Mouse (Mus musculus) neural tube, embryonic 14.5 days (tissue): ENCODE data around the gene Akt1s1. TPM values are rescaled to one million over a fixed set of nuclear protein-coding genes. Genes with fewer than 3 reads are reported as not detected.
A peak's percentile ranks its signal among the peaks of the same experiment; 100 is the strongest.

Source experiments
- ATAC-seq: fragments of 200-750 bp; cut with Nextera tagmentation; 2 replicates; pipeline ENCODE4 v1.8.0; 2017; ENCODE audit warnings: low read depth, mild to moderate bottlenecking, moderate TSS enrichment, moderate library complexity
- H3K27ac ChIP-seq: fragments of 300-500 bp; sonication (generic); 2 replicates; pipeline ENCODE4 v1.5.1; 2014; ENCODE audit warnings: low read depth, mild to moderate bottlenecking, control low read depth, low read length, moderate library complexity, mixed read lengths
- H3K27me3 ChIP-seq: fragments of 300-500 bp; sonication (generic); 2 replicates; pipeline ENCODE4 v1.6.1; 2014; ENCODE audit warnings: low read length; ENCODE audit not compliant: control insufficient read depth, insufficient read depth
- H3K36me3 ChIP-seq: fragments of 300-500 bp; sonication (generic); 2 replicates; pipeline ENCODE4 v1.6.1; 2014; ENCODE audit warnings: low read length, mixed read lengths; ENCODE audit not compliant: control insufficient read depth, insufficient read depth
- H3K4me1 ChIP-seq: fragments of 300-500 bp; sonication (generic); 2 replicates; pipeline ENCODE4 v1.6.1; 2014; ENCODE audit warnings: low read length; ENCODE audit not compliant: control insufficient read depth, insufficient read depth
- H3K4me2 ChIP-seq: fragments of 300-500 bp; sonication (generic); 2 replicates; pipeline ENCODE4 v1.6.1; 2014; ENCODE audit warnings: mild to moderate bottlenecking, low read depth, low read length, control low read depth
- H3K4me3 ChIP-seq: fragments of 300-500 bp; sonication (generic); 2 replicates; pipeline ENCODE4 v1.5.1; 2014; ENCODE audit warnings: low read depth, low read length, control low read depth, mixed read lengths
- H3K9ac ChIP-seq: fragments of 300-500 bp; sonication (generic); replicated peaks from 2 replicates; pipeline ENCODE4 v1.6.1; 2014; ENCODE audit warnings: low read depth, mild to moderate bottlenecking, control low read depth, low read length, mixed read lengths
- H3K9me3 ChIP-seq: fragments of 300-500 bp; sonication (generic); 2 replicates; pipeline ENCODE4 v1.6.1; 2016; ENCODE audit warnings: low read length; ENCODE audit not compliant: control insufficient read depth
- WGBS: fragments of 180-500 bp; shearing (Covaris S2); extraction: QIAGEN DNeasy Blood & Tissue Kit; methylation state at CpG from one replicate; pipeline ENCODE4 v1.1.7; 2014; 5-methylcytosine and 5-hydroxymethylcytosine counted together
- polyA plus RNA-seq: library from polyadenylated mRNA; unstranded; fragments of >200 nt; fragmentation: Nextera tagmentation; extraction: Ambion mirVana; gene quantifications from 2 replicates; pipeline ENCODE4 v1.2.1, GENCODE M21; 2014

Gene Akt1s1
- polyA plus RNA-seq, 1 experiment from 2014 or later = 36.4 TPM

DNA sequence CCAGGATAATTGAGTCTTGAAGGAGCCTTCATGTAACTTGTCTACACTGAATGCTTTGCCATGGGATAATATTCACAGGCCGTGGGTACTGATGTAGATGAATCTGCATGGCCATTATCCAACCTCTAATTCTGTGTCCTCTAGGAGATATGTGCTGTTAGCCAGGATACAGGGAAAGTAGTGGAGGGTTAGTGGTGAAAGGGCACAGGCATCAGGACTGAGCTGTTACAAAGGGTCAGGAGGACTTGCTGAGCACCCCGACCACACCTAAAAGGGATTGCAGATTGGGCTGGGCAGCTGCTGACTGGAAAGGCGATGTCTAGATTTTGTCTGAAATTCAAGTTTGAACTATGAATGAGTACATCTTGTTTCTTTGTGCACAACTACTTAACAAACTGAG, 28.3 kb upstream of the Akt1s1 start:
- no peak overlapping the region for H3K27ac ChIP-seq
- no peaks in the 10 kb centered on the region for H3K36me3 ChIP-seq
- H3K4me3 ChIP-seq = no peak overlapping the region
- peaks cover 20% of the 10 kb centered on the region for H3K4me1 ChIP-seq
- ATAC-seq = no peak
- no peak overlapping the region for H3K9ac ChIP-seq
- no peaks in the 10 kb centered on the region for H3K27me3 ChIP-seq
- no peaks in the 10 kb centered on the region for H3K9me3 ChIP-seq
- no peak overlapping the region for H3K4me2 ChIP-seq
- WGBS = 96% methylated on average over 3 of the region's 3 CpGs

DNA sequence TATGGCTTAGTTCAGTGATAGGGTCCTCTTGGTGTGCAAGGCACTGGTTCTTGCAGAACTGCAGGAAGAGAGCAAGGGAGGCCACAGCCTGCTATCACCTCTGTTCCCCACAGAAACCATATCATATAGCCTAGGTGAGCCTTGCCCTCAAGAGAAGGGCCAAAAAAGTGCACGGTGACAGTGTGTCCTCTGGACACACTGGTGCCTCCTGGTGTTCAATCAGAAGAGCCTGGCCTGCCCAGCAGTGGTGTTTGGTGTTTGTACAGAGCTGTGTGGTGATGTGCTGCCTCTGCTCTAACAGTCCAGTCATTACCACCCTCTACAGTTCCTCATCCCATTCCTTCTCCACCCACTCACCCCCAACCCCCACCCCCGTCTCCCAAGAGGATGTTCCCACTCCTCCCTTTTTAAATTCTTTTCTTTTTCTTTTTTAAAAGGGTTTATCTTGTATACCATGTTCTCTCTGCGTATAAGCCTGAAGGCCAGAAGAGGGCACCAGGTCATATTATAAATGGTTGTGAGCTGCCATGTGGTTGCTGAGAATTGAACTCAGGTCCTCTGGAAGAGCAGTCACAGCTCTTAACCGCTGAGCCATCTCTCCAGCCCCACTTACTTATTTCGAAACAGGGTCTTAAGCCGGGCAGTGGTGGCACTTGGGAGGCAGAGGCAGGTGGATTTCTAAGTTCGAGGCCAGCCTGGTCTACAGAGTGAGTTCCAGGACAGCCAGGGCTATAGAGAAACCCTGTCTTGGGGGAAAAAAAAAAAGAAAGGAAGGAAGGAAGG, 26.9 kb upstream of the Akt1s1 start:
- no peaks in the 10 kb centered on the region for H3K27me3 ChIP-seq
- peaks cover 20% of the 10 kb centered on the region for H3K4me1 ChIP-seq
- no peak overlapping the region for H3K9ac ChIP-seq
- no peak for ATAC-seq
- H3K36me3 ChIP-seq = no peaks in the 10 kb centered on the region
- no peak overlapping the region for H3K27ac ChIP-seq
- 81% methylated on average over 7 of the region's 7 CpGs for WGBS
- H3K4me3 ChIP-seq = no peak overlapping the region
- H3K4me2 ChIP-seq = no peak overlapping the region
- H3K9me3 ChIP-seq = no peaks in the 10 kb centered on the region

DNA sequence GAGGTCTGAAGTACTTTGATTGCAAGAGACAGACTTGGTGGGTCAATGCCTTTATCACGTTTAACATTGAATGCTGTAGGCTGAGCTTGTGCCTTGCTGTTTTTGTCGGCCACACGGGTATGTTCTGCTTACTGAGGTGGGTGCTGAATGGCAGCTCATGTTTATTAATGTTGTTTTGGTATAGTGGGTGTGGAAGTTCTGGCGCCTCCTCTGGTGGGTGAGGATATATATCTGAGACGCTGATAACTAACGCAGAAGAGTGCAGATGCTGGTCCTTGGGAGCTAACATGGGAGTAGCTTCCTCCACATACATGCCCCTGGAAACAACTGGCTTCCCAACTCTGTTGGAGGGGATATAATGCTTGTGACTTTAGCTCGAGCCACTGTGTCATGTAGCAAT, 25.4 kb upstream of the Akt1s1 start:
- no peaks in the 10 kb centered on the region for H3K36me3 ChIP-seq
- H3K27me3 ChIP-seq = no peaks in the 10 kb centered on the region
- no peak overlapping the region for H3K9ac ChIP-seq
- ATAC-seq = no peak
- whole genome bisulfite sequencing = 36% methylated on average over 7 of the region's 7 CpGs
- no peak overlapping the region for H3K4me3 ChIP-seq
- no peak overlapping the region for H3K4me2 ChIP-seq
- peaks cover 7% of the 10 kb centered on the region; the same call in 1 of the 2 replicates for H3K4me1 ChIP-seq
- H3K9me3 ChIP-seq = no peaks in the 10 kb centered on the region
- H3K27ac ChIP-seq = no peak overlapping the region

DNA sequence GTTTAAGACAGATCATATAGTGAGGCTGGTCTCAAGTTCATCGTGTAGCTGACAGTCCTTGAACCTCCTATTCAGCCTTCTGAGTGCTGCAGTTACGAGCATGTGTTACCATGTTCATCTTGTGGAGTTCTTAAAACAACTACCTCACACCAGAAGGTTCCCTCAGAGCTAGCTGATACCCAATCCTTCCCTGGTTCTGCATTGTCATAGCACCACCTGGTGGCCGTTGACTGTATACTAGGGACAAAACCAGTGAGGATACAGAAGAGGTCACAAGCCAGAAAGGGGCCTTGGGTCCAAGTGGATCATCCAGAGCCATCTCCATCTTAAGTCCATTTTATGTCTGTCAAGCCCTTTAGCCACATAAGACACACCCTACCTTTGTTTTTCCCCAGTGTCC, 23.9 kb upstream of the Akt1s1 start:
- H3K4me1 ChIP-seq = no peaks in the 10 kb centered on the region
- H3K27ac ChIP-seq = no peak overlapping the region
- ATAC-seq = peak; percentile 70; the same call in 1 of the 2 replicates
- no peaks in the 10 kb centered on the region for H3K9me3 ChIP-seq
- no peak overlapping the region for H3K9ac ChIP-seq
- H3K27me3 ChIP-seq = no peaks in the 10 kb centered on the region
- H3K4me2 ChIP-seq = no peak overlapping the region
- H3K4me3 ChIP-seq = no peak overlapping the region
- peaks cover 12% of the 10 kb centered on the region for H3K36me3 ChIP-seq
- 30% methylated on average over 3 of the region's 3 CpGs for WGBS

DNA sequence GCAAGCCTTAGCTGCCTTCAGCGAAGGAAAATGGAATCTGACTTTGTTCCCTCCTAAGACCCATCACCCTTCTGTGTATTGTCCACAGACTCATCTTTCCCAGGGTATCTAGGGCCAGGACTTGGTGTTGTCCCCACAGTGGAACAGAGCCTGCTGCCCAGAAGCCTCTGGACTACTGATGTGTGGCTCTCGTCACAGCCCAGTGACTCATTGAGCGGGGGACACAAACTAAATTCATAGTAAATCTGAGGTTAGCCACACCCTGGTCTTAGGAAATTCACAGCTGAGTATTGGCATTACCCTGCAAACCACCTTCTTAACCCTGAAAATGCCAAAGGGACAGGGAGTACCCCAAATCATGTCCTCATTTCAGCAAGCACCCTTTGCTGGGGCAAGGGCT, 22.0 kb upstream of the Akt1s1 start:
- Histone ChIP-seq H3K4me2 (no peak overlapping the region), H3K4me1 (no peaks in the 10 kb centered on the region), H3K9ac (no peak overlapping the region), H3K36me3 (peaks cover 28% of the 10 kb centered on the region), H3K4me3 (no peak overlapping the region), H3K27ac (no peak overlapping the region), H3K9me3 (no peaks in the 10 kb centered on the region), H3K27me3 (no peaks in the 10 kb centered on the region)
- WGBS = 96% methylated on average over 3 of the region's 3 CpGs
- ATAC-seq = no peak

DNA sequence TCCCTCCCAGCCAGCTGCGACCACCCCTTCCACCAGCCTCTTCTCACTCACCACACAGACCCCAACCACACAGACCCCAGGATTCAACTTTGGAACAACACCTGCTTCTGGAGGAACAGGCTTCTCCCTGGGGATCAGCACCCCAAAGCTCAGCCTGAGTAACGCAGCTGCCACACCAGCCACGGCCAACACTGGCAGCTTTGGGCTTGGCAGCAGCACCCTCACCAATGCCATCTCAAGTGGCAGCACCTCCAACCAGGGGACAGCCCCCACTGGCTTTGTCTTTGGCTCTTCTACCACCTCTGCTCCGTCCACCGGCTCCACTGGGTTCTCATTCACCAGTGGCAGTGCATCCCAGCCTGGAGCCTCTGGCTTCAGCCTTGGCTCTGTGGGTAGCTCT, 20.1 kb upstream of the Akt1s1 start:
- H3K9ac ChIP-seq = no peak overlapping the region
- no peak overlapping the region for H3K4me2 ChIP-seq
- WGBS = 92% methylated on average over 5 of the region's 5 CpGs
- no peak for ATAC-seq
- no peaks in the 10 kb centered on the region for H3K4me1 ChIP-seq
- H3K27me3 ChIP-seq = no peaks in the 10 kb centered on the region
- no peak overlapping the region for H3K4me3 ChIP-seq
- peaks cover 28% of the 10 kb centered on the region for H3K36me3 ChIP-seq
- no peak overlapping the region for H3K27ac ChIP-seq
- no peaks in the 10 kb centered on the region for H3K9me3 ChIP-seq

DNA sequence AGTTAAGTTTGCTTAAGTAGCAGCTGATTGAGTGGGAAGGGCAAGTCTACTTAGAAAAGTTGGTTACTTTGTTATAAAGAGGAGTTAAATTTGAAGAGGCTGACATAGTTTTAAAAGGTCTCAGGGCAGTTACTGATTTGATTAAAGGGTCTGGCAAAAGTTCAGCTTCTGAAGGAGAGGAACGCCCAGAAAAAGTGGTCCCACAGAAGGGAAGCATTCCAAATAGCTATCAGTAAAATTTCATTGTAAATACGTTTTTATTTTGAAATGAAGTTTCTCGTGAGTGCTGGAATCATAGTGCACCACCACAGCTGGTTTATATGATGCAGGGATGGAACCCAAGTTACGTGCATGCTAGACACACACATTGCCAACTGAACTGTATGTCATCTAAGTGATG, 16.0 kb upstream of the Akt1s1 start:
- WGBS = 80% methylated on average over 4 of the region's 4 CpGs
- no peak overlapping the region for H3K4me3 ChIP-seq
- no peak overlapping the region for H3K9ac ChIP-seq
- no peak overlapping the region for H3K27ac ChIP-seq
- H3K27me3 ChIP-seq = no peaks in the 10 kb centered on the region
- H3K9me3 ChIP-seq = no peaks in the 10 kb centered on the region
- no peaks in the 10 kb centered on the region for H3K4me1 ChIP-seq
- H3K36me3 ChIP-seq = peaks cover 28% of the 10 kb centered on the region
- ATAC-seq = no peak
- H3K4me2 ChIP-seq = no peak overlapping the region

DNA sequence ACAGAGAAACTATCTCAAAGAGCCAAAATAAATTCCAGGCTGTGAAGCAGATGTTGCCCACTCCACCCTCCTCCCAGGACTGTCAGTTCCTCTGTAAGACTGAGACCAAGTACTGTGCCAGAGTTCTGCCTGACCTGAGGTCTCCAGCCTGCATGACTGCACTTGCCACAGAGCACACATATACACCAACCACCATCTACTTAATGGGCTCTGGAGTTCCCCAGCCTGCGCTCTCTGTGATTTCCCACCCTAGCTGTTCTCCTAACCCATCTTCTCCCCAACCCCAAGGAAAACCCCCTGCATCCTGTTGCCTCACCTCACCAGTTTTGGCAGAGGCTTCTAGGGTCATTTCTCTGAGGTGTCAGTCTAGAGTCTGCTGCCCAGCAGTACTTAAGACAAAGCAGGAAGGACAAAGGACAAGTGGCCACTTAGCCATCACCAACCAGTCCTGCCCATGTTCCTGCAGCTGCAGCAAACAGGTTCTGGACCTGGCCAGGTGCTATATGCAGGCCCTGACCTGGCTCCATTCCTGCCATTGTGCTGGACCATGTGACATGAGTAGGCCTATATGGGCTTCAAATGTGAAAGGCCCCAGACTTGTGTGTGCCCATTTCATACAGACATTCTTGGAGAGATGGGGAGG, 13.3 kb upstream of the Akt1s1 start:
- Histone ChIP-seq H3K4me3 (no peak overlapping the region), H3K9me3 (no peaks in the 10 kb centered on the region), H3K36me3 (peaks cover 10% of the 10 kb centered on the region; the same call in 1 of the 2 replicates), H3K4me1 (peaks cover 13% of the 10 kb centered on the region), H3K4me2 (no peak overlapping the region), H3K27me3 (peaks cover 6% of the 10 kb centered on the region; the same call in 1 of the 2 replicates), H3K9ac (no peak overlapping the region), H3K27ac (no peak overlapping the region)
- 82% methylated on average over 1 of the region's 1 CpGs for whole genome bisulfite sequencing
- no peak for ATAC-seq

DNA sequence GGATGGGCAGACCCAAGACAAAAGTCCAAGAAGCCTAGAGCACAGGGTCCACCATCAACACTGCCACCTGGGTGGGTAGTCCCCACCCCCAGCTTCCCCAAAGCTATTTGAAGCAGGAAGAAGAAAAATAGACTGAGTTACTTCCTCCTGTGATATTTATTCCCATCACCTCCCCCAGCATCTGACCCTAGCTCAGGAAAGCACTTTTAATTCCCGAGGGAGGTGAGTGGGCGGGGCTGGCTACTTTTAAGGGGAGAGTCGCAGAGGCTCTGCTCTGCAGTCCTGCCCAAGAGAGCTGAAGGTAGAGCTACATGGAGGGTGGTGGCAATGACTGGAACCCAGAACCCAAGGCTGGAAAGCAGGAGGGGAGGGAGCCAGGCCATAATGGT, 12.8 kb upstream of the Akt1s1 start:
- Histone ChIP-seq H3K4me3 (no peak overlapping the region), H3K4me1 (peaks cover 13% of the 10 kb centered on the region), H3K27ac (no peak overlapping the region), H3K4me2 (no peak overlapping the region), H3K36me3 (peaks cover 10% of the 10 kb centered on the region), H3K9me3 (no peaks in the 10 kb centered on the region), H3K9ac (no peak overlapping the region), H3K27me3 (peaks cover 6% of the 10 kb centered on the region; the same call in 1 of the 2 replicates)
- ATAC-seq = no peak
- 49% methylated on average over 3 of the region's 3 CpGs for WGBS
